Mouse (Mus musculus) R1 (cell line): Measurements from ENCODE around the gene Lgr6.
A peak's percentile ranks its signal among the peaks of the same experiment; 100 is the strongest.

Experiments
- DNase-seq: peaks from one replicate; pipeline ENCODE4 v3.0.0-alpha.2; 2018; ENCODE audit warnings: low read depth, low spot score

The Lgr6 gene

DNA sequence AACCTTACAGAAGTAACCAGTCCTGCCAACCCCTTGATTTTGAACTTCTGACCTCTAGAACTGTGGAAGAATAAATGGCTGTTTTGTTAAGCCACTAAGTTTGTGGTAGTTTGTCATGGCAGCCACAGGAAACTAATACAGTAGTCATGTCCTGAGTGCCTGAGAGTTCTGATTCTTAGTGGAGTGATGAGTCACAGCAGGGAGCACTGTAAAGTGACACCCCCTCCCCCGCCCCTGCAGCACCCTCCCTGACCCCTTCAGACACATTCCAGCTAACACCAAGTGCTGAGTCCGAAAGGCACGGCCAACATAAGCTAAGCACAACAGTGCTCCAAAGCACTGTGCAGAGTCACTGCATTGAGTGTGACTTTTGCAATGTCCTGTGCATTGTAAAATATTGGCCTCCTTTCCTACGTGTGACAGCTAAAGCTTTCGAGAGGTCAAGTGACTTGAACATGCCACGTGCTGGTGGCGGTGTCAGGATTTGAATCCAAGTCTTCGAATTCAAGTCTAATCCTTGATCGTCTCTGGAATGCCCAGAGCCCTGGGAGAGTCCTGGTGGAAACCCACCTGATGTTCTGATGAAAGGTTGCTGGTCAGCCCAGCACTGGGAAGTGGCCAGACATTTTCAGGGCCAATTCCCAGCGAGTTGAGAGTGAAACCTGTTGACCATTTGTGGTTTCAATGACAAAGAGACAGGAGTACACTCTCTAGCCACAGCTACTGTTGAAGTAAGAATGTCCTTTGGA is 88.0 kb downstream of the Lgr6 start:
- peak; percentile 15 for DNase-seq

DNA sequence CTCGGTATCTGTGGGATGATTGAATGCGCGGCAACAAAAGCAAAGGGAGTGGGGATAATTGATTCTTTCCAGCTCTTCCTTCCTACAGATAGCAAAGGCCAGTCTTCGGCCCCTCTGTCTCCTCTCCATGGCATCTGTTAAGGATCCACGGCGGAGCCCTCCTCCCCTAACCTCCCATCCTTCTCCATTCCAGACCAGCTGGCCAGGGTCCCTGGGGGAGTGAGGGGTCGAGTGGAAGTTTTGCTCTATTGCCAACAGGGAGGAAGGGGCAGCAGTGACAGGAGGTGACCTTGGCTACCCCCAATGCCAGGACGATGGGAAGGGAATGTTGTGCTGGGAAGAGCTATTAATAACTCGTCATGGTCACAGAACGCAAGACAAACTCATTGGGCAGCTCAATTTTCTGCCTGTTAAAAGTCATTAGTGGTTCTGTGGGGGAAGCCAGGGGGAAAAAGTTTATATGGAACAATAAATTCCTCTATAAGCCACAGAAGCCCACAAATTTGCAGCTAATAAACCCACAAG is 90.1 kb downstream of the Lgr6 start:
- DNase-seq = no peak

DNA sequence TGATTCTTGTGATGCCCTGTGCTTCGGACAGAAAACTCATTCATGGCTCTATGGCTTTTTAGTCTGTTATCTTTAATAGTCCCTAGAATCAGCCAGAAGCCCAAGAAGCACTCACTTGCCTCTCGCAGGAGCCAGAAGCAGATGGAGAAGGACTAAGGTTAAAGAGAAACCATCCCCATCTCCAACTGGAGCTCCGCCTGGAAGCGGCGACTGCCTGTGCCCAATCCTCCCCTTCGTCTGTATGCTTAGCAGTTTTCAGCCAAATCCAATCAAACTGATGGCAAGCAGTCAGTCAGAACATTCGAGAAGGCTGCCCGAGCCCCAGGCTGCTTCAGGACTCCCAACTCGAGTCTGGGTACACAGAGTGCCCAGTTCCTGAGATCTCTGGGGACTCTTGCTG is 92.6 kb downstream of the Lgr6 start:
- no peak for DNase-seq

DNA sequence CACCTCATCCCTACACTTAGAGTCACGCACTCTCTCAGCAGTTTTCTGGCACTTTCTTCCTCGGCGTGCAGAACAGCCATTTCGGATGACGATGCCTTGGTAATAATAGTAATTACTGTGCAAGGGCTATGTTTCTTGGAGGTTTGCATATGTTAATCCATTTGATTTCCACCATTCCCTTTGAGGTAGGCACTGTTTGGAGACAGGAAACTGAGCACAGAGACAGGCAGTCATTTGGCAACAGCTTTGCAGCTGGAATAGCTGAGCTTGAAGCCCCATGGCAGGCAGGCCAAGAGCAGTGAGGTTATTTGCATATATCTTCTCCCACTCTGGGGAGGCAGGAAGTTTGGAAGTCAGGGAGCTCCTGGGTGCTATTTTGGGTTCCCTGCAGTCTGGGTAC is 93.2 kb downstream of the Lgr6 start:
- no peak for DNase-seq

DNA sequence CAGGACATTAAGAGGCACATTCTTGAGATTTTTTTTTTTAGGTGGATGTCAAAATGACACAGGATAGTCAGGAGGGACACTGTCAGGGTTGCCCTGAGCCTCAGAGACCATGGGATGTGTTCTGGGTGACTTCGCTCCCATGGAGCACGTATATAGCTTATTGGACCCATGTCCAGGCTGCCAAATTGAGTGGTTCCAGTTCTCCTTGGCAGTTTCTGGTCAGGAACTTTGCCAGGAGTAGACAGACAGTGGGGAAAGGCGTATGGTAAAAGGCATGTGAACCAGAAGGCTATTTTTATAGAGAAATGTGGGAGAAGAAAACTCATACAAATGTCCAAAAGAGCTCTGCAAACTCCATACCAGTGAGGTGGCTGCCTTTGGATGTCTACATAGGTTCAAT is 95.2 kb downstream of the Lgr6 start:
- DNase-seq = no peak

DNA sequence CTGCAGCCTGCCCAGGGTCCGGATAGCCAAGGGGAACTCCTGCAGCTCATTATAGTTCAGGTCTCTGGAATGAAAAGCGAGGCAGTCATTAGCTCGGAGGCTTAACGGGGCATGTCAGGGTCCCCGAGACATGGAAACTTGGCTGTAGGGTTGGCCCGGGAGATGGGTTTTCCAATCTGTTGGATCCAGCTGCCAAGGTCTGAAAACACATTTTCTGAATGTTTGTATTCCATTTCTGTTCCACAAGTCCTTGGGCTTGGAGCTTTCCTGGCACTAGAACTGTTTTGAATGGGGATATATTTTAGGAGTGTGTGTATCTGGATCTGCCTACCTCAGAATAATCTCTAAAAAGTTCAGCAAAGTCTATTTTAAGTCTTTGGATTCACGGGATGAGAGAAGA is 99.4 kb downstream of the Lgr6 start:
- no peak for DNase-seq

DNA sequence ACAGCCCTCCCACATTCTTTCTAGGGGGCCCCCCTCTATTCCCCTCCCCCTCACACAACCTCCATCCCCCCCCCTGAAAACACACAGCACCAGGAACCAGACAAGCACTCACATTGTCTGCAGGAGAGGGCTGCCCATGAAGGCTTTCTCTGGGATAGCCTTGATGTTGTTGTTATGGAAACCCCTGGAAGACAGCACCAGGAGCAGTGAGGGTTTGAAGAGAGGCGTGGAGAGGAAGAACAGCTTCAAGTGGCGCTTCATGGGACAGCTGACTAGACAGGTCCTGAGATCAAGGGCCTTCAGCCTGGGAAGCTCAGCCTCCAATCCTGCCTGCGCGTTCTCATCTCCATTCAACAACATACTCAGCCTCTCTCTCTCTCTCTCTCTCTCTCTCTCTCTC is 101.7 kb downstream of the Lgr6 start:
- no peak for DNase-seq

DNA sequence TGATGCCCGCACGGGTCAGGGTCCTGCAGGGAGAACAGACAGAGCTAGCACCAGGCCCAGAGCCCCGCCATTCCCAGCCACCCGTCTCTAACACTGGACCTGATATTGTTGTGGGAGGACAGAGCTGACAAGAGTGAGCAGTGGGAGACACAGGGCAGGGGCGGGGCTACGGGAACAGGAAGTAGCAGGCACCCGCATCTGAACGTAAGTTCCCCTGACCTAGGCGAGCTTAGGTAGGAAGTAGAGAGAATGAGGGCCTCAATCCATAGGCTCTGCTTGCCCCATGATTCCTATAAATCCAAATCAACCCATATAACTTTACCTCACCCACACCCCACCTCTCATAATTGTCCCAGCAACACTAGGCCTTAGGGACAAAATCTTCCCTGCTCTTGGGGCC is 104.5 kb downstream of the Lgr6 start:
- DNase-seq = peak; percentile 26

DNA sequence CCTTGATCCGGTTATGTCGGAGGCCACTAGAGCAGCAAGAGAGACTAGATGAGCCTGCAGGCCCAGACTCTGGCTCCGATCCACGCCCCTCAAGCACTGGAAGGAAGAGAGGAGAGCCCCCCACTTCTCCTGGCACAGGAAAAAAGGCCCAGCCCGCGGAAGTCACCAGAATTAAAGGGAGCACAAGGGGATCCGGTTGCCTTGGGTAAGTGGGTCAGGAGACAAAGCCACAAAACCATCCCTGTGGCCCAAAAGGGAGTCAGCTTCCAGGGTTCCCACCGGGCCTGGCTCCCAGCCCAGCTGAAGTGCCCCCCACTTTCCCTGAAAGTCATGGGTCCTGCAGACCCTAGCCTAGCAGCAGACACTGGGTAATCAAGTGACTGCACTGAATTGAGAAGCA is 106.8 kb downstream of the Lgr6 start:
- no peak for DNase-seq

DNA sequence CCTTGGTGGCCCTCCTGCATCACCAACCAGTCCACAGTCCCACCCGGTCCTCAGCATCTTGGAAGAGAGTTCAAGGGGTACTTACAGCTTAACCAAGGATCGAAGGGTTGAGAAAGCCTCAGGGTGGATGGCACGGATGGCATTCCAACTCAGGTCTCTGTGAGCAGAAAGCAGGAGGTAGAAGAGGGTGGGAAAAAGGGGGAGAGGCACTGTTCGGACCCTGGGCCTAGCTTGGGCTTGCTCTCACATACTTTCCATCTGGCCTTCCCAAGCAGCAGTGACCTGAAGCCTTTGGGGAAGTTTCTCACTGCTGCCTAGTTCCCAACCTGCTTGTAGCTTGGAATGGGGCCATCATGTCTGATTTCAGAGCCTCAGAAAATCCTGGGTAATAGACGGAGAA is 107.5 kb downstream of the Lgr6 start:
- DNase-seq = no peak

DNA sequence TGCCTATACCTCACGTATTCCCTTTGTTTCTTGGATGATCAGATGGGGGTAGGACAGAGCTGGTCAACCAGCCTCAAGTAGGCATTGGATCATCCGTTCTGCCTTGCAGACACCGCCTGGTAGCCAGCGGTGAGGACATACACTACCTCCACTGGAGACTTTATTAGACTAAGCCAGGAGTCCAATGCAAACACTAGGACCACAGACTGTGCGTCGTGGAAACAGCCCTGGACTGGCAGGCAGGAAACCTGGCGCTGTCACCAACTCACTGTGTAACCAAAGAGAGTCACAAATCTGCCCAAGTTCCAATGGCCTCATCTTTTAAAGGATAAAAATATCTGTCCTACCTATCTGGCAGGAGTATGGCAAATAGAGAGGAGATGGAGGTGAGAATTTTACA is 108.6 kb downstream of the Lgr6 start:
- DNase-seq = no peak

DNA sequence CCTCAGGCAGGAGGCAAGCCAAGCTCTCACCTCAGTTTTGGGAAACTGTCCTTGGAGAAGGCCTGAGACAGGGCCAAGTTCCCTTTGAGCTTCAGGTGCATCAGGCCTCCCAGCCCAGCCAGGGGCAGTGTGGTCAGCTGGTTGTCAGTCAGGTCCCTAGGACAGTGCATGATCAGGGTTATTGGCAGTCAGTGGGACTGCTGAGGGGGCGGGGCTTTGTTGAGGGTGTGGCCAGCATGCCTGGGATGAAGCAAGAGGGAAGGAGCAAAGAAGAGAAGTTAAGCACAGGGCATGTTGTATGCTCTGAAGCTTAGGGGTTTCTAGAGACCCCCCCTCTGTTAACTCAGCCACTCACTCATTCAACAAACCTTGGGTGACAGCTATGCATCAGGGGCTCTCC is 109.1 kb downstream of the Lgr6 start:
- DNase-seq = peak; percentile 19

DNA sequence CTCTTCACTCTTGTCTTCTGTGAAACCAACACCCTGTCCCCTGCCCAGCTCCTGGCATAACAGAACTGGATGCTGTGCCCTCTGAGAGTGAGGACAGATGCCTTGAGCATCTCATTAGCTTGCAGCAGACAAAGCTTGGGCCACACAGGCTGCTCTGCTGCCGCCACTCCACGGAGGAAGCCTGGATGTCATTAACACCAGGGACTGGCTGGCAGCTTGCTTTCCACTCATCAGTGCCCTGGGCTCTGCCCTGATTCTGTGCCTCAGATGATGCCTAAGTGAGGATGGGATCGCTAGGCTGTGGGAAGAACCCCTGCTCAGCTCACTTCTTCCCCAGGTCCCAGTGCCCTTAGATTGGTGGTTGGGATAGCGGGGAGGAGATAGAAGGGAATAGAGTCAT is 109.6 kb downstream of the Lgr6 start:
- DNase-seq = no peak

DNA sequence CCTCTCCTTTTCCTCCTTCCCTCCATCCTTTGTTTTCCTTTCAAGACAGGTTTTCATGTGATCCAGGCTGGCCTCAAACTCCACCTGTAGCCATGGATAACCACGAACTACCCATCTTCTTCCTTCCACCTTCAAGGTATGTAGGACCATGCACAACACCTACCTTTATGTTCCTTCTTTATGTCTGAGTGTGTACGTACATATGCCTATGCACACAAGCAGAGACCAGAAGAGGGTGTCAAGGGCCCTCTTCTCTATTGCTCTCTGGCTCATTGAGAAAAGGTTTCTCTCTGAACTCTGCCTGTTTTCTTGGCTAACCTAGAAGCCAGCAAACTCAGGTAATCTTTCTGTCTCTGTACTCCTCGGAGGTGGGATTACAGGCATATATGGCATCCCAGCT is 110.3 kb downstream of the Lgr6 start:
- DNase-seq = no peak

DNA sequence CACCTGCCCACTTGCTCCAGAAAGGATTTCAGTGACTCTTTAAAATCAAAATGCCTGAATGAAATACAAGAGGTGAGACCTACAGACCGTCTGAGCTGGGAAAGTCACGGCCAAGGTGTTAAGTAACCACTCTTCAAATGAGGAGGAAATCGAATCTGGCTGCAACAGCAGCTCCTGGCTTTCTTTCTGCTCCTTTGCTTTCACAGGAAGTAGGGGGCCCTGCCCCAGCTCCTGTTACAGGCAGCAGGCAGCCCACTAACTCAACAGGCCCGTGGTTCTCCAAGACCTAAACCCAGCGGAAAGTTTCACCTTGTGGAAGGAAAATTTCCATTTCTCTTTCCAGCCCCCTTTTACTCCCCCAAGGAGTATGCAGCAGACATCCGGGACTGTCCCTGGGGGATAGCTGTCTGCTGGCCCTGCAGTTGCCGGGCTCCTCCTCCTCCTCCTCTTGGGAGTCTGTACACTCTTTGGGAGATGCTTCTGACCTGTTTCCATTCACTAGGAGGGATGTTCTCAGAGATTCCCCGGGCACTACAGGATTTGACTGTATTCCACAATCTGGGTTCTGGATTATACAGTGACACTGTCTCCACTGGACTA is 112.9 kb downstream of the Lgr6 start:
- no peak for DNase-seq

DNA sequence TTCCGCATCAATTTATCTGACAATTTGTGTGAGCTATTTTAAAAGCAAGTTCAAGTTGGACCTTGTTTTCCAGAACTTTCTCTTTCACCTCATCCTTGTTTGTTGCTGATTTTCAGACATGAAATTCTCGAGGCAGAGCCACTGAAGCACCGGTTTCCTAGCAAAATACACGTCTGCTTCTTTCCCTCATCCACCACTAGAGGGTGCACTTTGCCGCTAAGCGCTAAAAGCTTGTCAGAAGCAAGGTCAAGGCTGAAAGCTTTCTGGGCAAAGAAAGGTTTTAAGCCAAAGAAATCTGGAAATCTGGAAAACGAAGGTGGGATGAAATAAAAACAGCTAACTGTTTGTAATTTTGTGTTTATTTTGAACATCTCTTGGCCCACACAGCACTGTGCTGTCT is 115.7 kb downstream of the Lgr6 start:
- DNase-seq = peak; percentile 84

DNA sequence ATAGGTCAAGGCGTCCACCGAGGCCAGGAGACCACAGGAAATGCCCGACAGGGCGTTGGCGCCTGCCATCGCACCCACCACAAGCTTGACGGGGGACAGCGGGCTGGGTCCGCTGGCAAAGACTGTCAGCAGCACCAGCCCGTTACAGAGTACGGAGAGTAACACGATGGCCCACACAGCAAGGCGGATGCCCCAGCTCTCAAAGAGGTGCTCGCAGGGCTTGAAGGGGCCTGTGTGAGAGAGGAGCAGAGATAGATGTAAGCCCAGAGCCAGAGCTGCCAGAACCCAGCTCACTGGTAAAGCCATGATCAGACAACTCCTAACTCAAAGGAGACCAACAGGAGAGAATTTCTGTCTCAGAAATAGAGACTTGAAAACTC is 117.1 kb downstream of the Lgr6 start:
- DNase-seq = no peak

DNA sequence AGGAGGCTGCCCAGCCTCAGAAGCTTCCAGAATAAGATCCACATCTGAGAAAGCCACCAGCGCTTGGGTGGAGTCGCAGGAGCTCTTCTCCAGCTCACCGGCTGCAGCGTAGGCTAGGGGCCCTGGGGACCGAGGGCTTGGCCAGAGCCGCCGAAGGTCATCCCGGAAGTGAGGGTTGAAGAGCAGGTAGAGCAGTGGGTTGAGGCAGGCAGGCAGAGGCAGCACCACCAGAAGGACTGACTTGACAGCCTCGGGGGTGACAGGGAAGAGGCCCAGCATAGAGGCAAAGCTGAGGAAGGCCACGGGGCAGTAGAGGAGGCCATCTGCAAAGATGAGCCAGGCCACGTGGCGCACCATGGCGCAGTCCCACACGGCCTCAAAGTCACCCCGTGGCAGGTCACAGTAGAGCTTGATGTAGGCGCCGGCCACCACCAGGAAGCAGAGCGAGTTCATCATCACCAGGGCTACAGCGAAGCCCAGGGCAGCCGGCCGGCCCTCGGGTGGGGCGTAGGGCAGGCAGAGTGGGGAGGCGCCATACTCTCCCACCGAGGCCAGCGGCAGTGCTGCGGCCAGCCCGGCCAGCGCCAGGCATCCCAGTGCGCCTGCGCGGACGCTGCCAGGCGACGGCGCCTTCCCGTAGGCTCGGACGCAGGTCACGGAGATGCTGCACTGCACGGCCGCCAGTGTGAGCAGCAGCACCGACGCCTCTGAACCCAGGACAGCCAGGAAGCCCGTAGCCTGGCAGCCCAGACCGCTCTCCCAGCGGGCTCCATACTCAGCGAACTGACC is 117.7 kb downstream of the Lgr6 start:
- DNase-seq = peak; percentile 36

DNA sequence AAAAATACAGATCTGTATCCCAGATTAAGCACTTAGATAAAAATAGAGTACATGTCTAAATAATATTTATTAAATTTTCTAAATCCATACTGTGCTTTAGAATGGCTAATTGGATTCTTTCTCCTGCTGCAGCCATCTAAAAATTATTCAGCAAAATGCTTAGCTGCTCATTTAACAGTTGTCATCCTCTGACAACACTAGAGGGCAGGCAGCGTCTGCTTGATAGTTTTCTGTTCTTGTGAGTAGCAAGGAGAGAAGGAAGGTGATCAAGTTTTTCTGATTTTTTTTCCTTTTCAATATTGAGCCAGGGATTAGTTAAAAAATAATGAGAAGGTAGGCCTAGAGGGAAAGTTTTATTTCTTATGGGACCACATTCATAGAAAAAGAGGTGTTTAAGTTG is 132.2 kb downstream of the Lgr6 start:
- DNase-seq = no peak

DNA sequence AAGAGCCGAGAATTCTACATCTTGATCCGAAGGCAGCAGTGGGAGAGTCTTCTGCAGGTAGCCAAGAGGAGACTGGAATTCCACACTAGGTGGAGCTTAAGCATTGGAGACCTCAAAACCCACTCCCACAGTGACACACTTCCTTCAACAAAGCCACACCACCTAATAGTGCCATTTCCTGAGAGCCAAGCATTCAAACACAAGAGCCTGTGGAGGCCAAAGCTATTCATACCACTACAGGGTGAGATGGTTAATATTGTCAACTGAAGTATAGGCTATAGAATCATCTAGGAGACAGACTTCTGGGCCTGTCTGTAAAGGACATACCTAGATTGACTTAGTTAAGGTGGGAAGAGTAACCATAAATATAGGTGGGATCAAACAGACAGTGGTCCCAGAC is 139.6 kb downstream of the Lgr6 start:
- DNase-seq = peak; percentile 39

DNA sequence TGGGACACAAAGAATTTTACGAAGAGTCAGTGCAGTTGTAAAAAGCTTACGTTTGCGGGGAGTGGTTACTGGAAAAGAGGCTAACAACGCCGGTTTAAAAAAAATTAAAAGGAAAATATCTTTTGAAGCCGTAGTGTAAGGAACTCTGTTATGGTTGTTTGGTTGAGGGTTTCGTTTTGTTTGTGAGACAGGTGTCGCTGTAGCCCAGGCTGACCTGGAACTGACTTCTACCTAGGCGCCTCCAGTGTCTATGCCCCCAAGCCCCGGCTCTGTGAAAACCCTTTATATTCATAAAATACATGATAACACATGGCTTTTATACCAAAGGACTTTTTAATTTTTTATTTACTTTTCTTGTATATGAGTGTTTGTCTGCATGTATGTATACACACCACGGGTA is 142.3 kb downstream of the Lgr6 start:
- DNase-seq = no peak

DNA sequence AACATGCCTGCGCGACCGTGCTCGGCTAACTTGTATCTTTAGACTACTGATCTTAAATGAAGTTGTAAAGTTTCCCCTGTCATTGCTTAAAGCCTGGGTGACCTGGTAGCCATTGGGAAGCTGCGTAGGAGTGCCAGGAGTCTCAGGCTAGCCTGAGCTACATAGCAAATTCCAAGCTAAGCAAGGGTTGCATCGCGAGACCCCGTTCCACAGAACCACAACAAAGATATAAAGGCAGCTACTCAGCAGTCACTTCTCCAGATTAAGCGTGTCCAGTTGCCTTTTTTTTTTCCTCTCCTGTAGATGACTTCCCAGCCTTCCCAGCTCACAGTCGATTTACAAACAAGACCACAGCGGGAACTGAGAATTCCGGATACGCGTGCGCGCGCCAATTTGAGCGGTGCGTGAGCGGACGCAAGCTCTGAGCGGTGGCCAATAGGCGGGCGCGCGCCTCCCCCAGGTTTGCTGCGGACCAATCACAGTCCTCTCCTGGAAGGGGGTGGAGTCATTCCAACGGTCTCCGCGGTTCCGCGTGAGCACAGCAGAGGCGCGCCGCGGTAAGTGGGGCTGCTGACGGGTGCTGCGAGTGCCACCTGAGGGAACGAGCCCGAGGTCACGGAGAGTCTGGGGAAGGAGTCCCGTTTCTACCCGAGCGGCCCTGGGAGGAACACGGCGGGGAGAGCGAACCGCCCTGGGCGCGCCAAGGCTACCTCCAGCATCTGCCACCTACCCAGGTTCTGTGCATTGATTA is 142.8 kb downstream of the Lgr6 start, which contains the start of gene Ube2t:
Gene Ube2t, plus strand, starts transcription at position 513 of the 751 bp plus-strand sequence.
- DNase-seq = peak; percentile 97
